Mouse (Mus musculus) CH12.LX (cell line): ENCODE measurements around the gene Specc1l. TPM values are rescaled to one million over a fixed set of nuclear protein-coding genes. Genes with fewer than 3 reads are reported as not detected.

Experiments used
- DNase-seq: peaks from one replicate; pipeline ENCODE4 v3.0.0-alpha.2; 2013; ENCODE audit errors: extremely low read depth
- H3K27ac ChIP-seq: 2 replicates; pipeline ENCODE4 v1.5.1; 2012; ENCODE audit warnings: low read depth, mild to moderate bottlenecking, control low read depth, moderate library complexity; ENCODE audit not compliant: insufficient read depth
- H3K27me3 ChIP-seq: replicated peaks from 2 replicates; pipeline ENCODE3; 2012; ENCODE audit warnings: inconsistent platforms
- H3K36me3 ChIP-seq, 2 experiments: replicated peaks in 1 of 2; 2 replicates each; pipeline versions ENCODE3 to v1.6.1; 2012; ENCODE audit warnings: inconsistent platforms in 1 of 2, low read length in 1 of 2, mild to moderate bottlenecking in 1 of 2, mixed read lengths in 1 of 2, moderate library complexity in 1 of 2; ENCODE audit not compliant: control insufficient read depth in 1 of 2, insufficient read depth in 1 of 2
- H3K4me1 ChIP-seq, 2 experiments: 2 replicates each; pipeline ENCODE4 v1.6.1; 2012; ENCODE audit warnings: inconsistent platforms in 1 of 2, moderate library complexity in 1 of 2; ENCODE audit not compliant: insufficient read depth in 2 of 2, control insufficient read depth in 1 of 2
- H3K4me2 ChIP-seq: 2 replicates; pipeline ENCODE4 v1.6.1; 2012; ENCODE audit warnings: low read depth, mild to moderate bottlenecking, control low read depth; ENCODE audit not compliant: poor library complexity, insufficient read depth, severe bottlenecking
- H3K4me3 ChIP-seq, 3 experiments: fragments of 150-350 bp in 1 of 3; sonication (generic) in 1 of 3; replicated peaks in 1 of 3; 2 replicates each; pipeline versions ENCODE3 to v1.5.1; 2011 to 2012; ENCODE audit warnings: low read depth in 2 of 3, low read length in 2 of 3, mild to moderate bottlenecking in 2 of 3, moderate library complexity in 2 of 3, control low read depth in 1 of 3, improper control_type of control experiment in 1 of 3, inconsistent platforms in 1 of 3, mixed read lengths in 1 of 3; ENCODE audit not compliant: poor library complexity in 1 of 3
- H3K79me2 ChIP-seq: replicated peaks from 2 replicates; pipeline ENCODE4 v1.6.1; 2012; ENCODE audit warnings: mild to moderate bottlenecking, moderate library complexity; ENCODE audit not compliant: control insufficient read depth, poor library complexity, insufficient read depth, severe bottlenecking; ENCODE audit errors: extremely low read depth
- H3K9ac ChIP-seq: 2 replicates; pipeline ENCODE4 v1.6.1; 2012; ENCODE audit warnings: low read depth, mild to moderate bottlenecking, control low read depth, moderate library complexity; ENCODE audit not compliant: insufficient read depth
- H3K9me3 ChIP-seq: replicated peaks from 2 replicates; pipeline ENCODE3; 2012; ENCODE audit warnings: low read length, inconsistent platforms, mixed read lengths
- CTCF ChIP-seq, 2 experiments: IDR thresholded peaks in 1 of 2; conservative IDR thresholded peaks in 1 of 2; 2 replicates each; pipeline ENCODE4 v1.5.1; 2011 to 2012; ENCODE audit warnings: low read depth in 2 of 2, low read length in 2 of 2, improper control_type of control experiment in 1 of 2, inconsistent platforms in 1 of 2, mild to moderate bottlenecking in 1 of 2, moderate library complexity in 1 of 2
- EP300 ChIP-seq: IDR thresholded peaks from 2 replicates; pipeline ENCODE4 v1.6.1; 2011; ENCODE audit warnings: low read length, improper control_type of control experiment
- ETS1 ChIP-seq: conservative IDR thresholded peaks from 2 replicates; pipeline ENCODE4 v1.6.1; 2012; ENCODE audit warnings: low read depth, mild to moderate bottlenecking, inconsistent platforms, low read length, improper control_type of control experiment, moderate library complexity
- IRF4 ChIP-seq: IDR thresholded peaks from 2 replicates; pipeline ENCODE4 v1.6.1; 2014; ENCODE audit warnings: low read depth, mild to moderate bottlenecking, inconsistent platforms, low read length, improper control_type of control experiment
- JUND ChIP-seq: conservative IDR thresholded peaks from 2 replicates; pipeline ENCODE4 v1.6.1; 2011; ENCODE audit warnings: low read depth, low read length, improper control_type of control experiment
- KAT2A ChIP-seq: IDR thresholded peaks from 2 replicates; pipeline ENCODE4 v1.6.1; 2012; ENCODE audit warnings: low read length, improper control_type of control experiment, inconsistent platforms; ENCODE audit not compliant: insufficient replicate concordance
- MAX ChIP-seq: IDR thresholded peaks from 2 replicates; pipeline ENCODE4 v1.6.1; 2011; ENCODE audit warnings: low read length, improper control_type of control experiment
- MEF2A ChIP-seq: IDR thresholded peaks from 2 replicates; pipeline ENCODE4 v1.6.1; 2014; ENCODE audit warnings: low read depth, mild to moderate bottlenecking, inconsistent platforms, low read length, improper control_type of control experiment, borderline replicate concordance
- MXI1 ChIP-seq: IDR thresholded peaks from 2 replicates; pipeline ENCODE4 v1.6.1; 2011; ENCODE audit warnings: mild to moderate bottlenecking, low read depth, low read length, improper control_type of control experiment
- MYC ChIP-seq: IDR thresholded peaks from 2 replicates; pipeline ENCODE4 v1.6.1; 2011; ENCODE audit warnings: low read depth, mild to moderate bottlenecking, improper control_type of control experiment, low read length
- NELFE ChIP-seq: IDR thresholded peaks from 2 replicates; pipeline ENCODE4 v1.6.1; 2011; ENCODE audit warnings: low read depth, low read length, improper control_type of control experiment
- POLR2A ChIP-seq: IDR thresholded peaks from 2 replicates; pipeline ENCODE4 v1.6.1; 2011; ENCODE audit warnings: low read depth, mild to moderate bottlenecking, improper control_type of control experiment, low read length
- RAD21 ChIP-seq: IDR thresholded peaks from 2 replicates; pipeline ENCODE4 v1.6.1; 2011; ENCODE audit warnings: low read depth, mild to moderate bottlenecking, low read length, improper control_type of control experiment, moderate library complexity
- RCOR1 ChIP-seq: conservative IDR thresholded peaks from 2 replicates; pipeline ENCODE4 v1.6.1; 2012; ENCODE audit warnings: low read depth, mild to moderate bottlenecking, inconsistent platforms, low read length, improper control_type of control experiment
- SMC3 ChIP-seq: IDR thresholded peaks from 2 replicates; pipeline ENCODE4 v1.6.1; 2011; ENCODE audit warnings: low read depth, low read length, improper control_type of control experiment
- TCF12 ChIP-seq: IDR thresholded peaks from 2 replicates; pipeline ENCODE4 v1.6.1; 2014; ENCODE audit warnings: low read depth, mild to moderate bottlenecking, inconsistent platforms, low read length, improper control_type of control experiment
- UBTF ChIP-seq: IDR thresholded peaks from 2 replicates; pipeline ENCODE4 v1.6.1; 2012; ENCODE audit warnings: low read depth, mild to moderate bottlenecking, inconsistent platforms, low read length, improper control_type of control experiment, moderate library complexity
- ZC3H11A ChIP-seq: IDR thresholded peaks from 2 replicates; pipeline ENCODE4 v1.6.1; 2012; ENCODE audit warnings: low read depth, mild to moderate bottlenecking, inconsistent platforms, low read length, improper control_type of control experiment
- ZKSCAN1 ChIP-seq: IDR thresholded peaks from 2 replicates; pipeline ENCODE4 v1.6.1; 2012; ENCODE audit warnings: low read depth, inconsistent platforms, low read length, improper control_type of control experiment, borderline replicate concordance
- ZMIZ1 ChIP-seq: IDR thresholded peaks from 2 replicates; pipeline ENCODE4 v1.6.1; 2012; ENCODE audit warnings: low read depth, mild to moderate bottlenecking, inconsistent platforms, low read length, improper control_type of control experiment
- ZNF384 ChIP-seq: IDR thresholded peaks from 2 replicates; pipeline ENCODE4 v1.6.1; 2012; ENCODE audit warnings: low read depth, low read length, improper control_type of control experiment, inconsistent platforms
- dilution Hi-C: fragments of 300-500 bp; cut with MboI; formaldehyde crosslinking; loops from 2 replicates; pipeline ENCODE4 v1.14.3; 2020; ENCODE audit warnings: low sequenced_read_pairs; ENCODE audit not compliant: extremely low pct_unique_long_range_greater_than_20kb, extremely low pct_ligation_motif_present
- in situ Hi-C: fragments of 300-500 bp; cut with MboI; formaldehyde crosslinking; loops from 3 replicates; pipeline ENCODE4 v1.14.3; 2019; ENCODE audit warnings: low sequenced_read_pairs, low pct_ligation_motif_present, low pct_unique_long_range_greater_than_20kb, mixed read lengths
- polyA plus RNA-seq: library from polyadenylated mRNA; unstranded; fragments of >175 nt; gene quantifications from 2 replicates; pipeline ENCODE4 v1.2.1, GENCODE M21; 2012; ENCODE audit warnings: low read depth; ENCODE audit not compliant: insufficient read length
- total RNA-seq, 2 experiments: library from RNA; depleted of rRNA; stranded (reverse); fragments of 300-350 nt in 1 of 2; fragments of >200 nt in 1 of 2; gene quantifications; 2 replicates each; pipeline ENCODE4 v1.2.3; 2012 to 2014

Gene Specc1l
- total and polyA plus RNA-seq, 3 experiments: 18.6 to 25.1 (median 21.1) TPM

DNA sequence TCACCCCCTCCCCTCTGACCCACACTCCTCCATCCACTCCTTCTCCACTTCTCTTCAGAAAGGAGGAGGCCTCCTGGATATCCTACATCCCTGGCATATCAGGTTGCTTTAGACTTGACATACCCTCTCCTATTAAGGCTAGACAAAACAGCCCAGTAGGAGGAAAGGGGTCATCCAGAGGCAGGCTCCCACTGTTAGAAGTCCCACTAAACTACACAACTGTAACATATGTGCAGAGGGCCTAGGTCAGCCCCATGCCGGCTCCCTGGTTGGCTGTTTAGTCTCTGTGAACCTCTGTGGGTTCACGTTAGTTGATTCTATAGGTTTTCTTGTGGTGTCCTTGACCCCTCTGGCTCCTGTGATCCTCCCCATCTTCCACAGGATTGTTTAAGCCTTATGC is 23.9 kb downstream of the Specc1l start:
- Histone ChIP-seq H3K9ac (no peak overlapping the region), H3K27ac (no peak overlapping the region), H3K4me3 (no peak overlapping the region), H3K79me2 (peaks cover 10% of the 10 kb centered on the region), H3K36me3 (peaks cover 33 to 71% of the 10 kb centered on the region in 2 experiments), H3K4me1 (peaks cover 0 to 12% of the 10 kb centered on the region in 2 experiments; a peak in 2 of 4 replicates), H3K9me3 (no peaks in the 10 kb centered on the region), H3K4me2 (no peak overlapping the region), H3K27me3 (no peaks in the 10 kb centered on the region)
- no peak for DNase-seq
- dilution Hi-C loops (no loop called here), in situ Hi-C loops (no loop called here)
- TF ChIP-seq ZC3H11A (no peak), ZMIZ1 (no peak), IRF4 (no peak), SMC3 (no peak), MXI1 (no peak), MYC (no peak), ZNF384 (no peak), CTCF (conservative IDR thresholded peaks at IDR 0.05 in 1 of 2, IDR thresholded peaks at IDR 0.05 in 1 of 2; ENCODE audit: low read depth in 2 of 2, low read length in 2 of 2) (no peak), RCOR1 (no peak), RAD21 (no peak), ZKSCAN1 (no peak), KAT2A (no peak), TCF12 (no peak), MEF2A (no peak), NELFE (no peak), UBTF (no peak), MAX (no peak), POLR2A (no peak)

DNA sequence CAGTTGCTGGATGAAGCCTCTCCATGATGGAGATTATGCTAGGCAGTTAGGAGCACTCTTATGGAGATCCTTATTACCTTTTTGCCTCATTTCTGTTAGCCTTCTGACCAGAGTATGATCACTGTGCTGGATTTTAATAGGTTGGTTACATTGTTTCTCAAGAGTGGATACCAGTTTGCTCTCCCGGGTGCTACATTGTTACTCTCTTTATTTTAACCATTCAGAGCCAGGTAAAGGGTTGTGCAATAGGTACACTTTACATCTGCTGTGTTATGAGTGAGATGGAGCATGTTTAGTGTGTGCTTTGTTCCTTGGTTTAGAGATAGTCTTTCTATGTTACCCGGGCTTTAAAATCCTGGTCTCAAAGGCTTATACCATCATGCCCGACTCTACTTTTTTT is 24.3 kb downstream of the Specc1l start:
- no peaks in the 10 kb centered on the region for H3K9me3 ChIP-seq
- DNase-seq: no peak
- H3K9ac ChIP-seq: no peak overlapping the region
- no peak overlapping the region for H3K27ac ChIP-seq
- peaks cover 10% of the 10 kb centered on the region for H3K79me2 ChIP-seq
- dilution Hi-C loops (no loop called here), in situ Hi-C loops (no loop called here)
- no peak overlapping the region for H3K4me3 ChIP-seq
- H3K36me3 ChIP-seq: peaks cover 32 to 71% of the 10 kb centered on the region in 2 experiments
- TF ChIP-seq MEF2A (no peak), JUND (no peak), ETS1 (no peak), RCOR1 (no peak), ZNF384 (no peak), TCF12 (no peak), EP300 (no peak), UBTF (no peak), ZC3H11A (no peak)
- H3K4me2 ChIP-seq: no peak overlapping the region
- H3K4me1 ChIP-seq: peaks cover 0 to 8% of the 10 kb centered on the region in 2 experiments; a peak in 2 of 4 replicates
- no peaks in the 10 kb centered on the region for H3K27me3 ChIP-seq
